Mouse (Mus musculus): Measurements from ENCODE around the gene Egfr. TPM values are rescaled to one million over a fixed set of nuclear protein-coding genes. Genes with fewer than 3 reads are reported as not detected.

Egfr gene
- total RNA-seq, 2 experiments from 2014 or later: 18.7 to 21.9 TPM

GRCm38 (mm10) chr11:16895441-16896356, 143.7 kb downstream of the Egfr start:
- DNase-seq (ENCODE audit: low spot score in 2 of 2): no peak

- no peak for DNase-seq (ENCODE audit: low spot score in 2 of 2)
Measured at GRCm38 (mm10) chr11:16897681-16898080, 145.7 kb downstream of the Egfr start.

GRCm38 (mm10) chr11:16900182-16900581, 148.2 kb downstream of the Egfr start:
- no peak for DNase-seq (ENCODE audit: low spot score in 2 of 2)

GRCm38 (mm10) chr11:16900653-16901416, 148.8 kb downstream of the Egfr start:
- no peak for DNase-seq (ENCODE audit: low spot score in 2 of 2)

GRCm38 (mm10) chr11:16904302-16905011, 152.5 kb downstream of the Egfr start:
- no peak for DNase-seq (ENCODE audit: low spot score in 2 of 2)

- no peak for DNase-seq (ENCODE audit: low spot score in 2 of 2)
Measured at GRCm38 (mm10) chr11:16905012-16905332, 153.0 kb downstream of the Egfr start.

GRCm38 (mm10) chr11:16906530-16906929, 154.5 kb downstream of the Egfr start:
- DNase-seq (ENCODE audit: low spot score in 2 of 2): no peak

- no peak for DNase-seq (ENCODE audit: low spot score in 2 of 2)
Measured at GRCm38 (mm10) chr11:16907517-16908129, 155.6 kb downstream of the Egfr start.

- no peak for DNase-seq (ENCODE audit: low spot score in 2 of 2)
Measured at GRCm38 (mm10) chr11:16914756-16915155, 162.8 kb downstream of the Egfr start.

- DNase-seq (ENCODE audit: low spot score in 2 of 2): no peak
Measured at GRCm38 (mm10) chr11:16915850-16916249, 163.8 kb downstream of the Egfr start.

- no peak for DNase-seq (ENCODE audit: low spot score in 2 of 2)
Measured at GRCm38 (mm10) chr11:16917512-16917911, 165.5 kb downstream of the Egfr start.

- DNase-seq (ENCODE audit: low spot score in 2 of 2): no peak
Measured at GRCm38 (mm10) chr11:16932159-16932558, 180.2 kb downstream of the Egfr start.

GRCm38 (mm10) chr11:16935577-16936236, 183.7 kb downstream of the Egfr start:
- no peak for DNase-seq (ENCODE audit: low spot score in 2 of 2)

- no peak for DNase-seq (ENCODE audit: low spot score in 2 of 2)
Measured at GRCm38 (mm10) chr11:16941103-16941793, 189.2 kb downstream of the Egfr start.

- DNase-seq (ENCODE audit: low spot score in 2 of 2): no peak
Measured at GRCm38 (mm10) chr11:16941973-16942452, 190.0 kb downstream of the Egfr start.

- no peak for DNase-seq (ENCODE audit: low spot score in 2 of 2)
Measured at GRCm38 (mm10) chr11:16943016-16943415, 191.0 kb downstream of the Egfr start.

GRCm38 (mm10) chr11:16948756-16949155, 196.8 kb downstream of the Egfr start:
- no peak for DNase-seq (ENCODE audit: low spot score in 2 of 2)

GRCm38 (mm10) chr11:16950226-16950975, 198.4 kb downstream of the Egfr start:
- DNase-seq (ENCODE audit: low spot score in 2 of 2): no peak

Data from adrenal gland, postnatal 4 days (tissue).